Mouse (Mus musculus) MEL (cell line): ENCODE data around the gene Uso1. TPM values are rescaled to one million over a fixed set of nuclear protein-coding genes. Genes with fewer than 3 reads are reported as not detected.
"Not testable (repeated sequence)": the region's sequence is repeated elsewhere in the genome, so short reads cannot be mapped to it uniquely, and the experiment has no call there.

ENCODE experiments used
- DNase-seq: peaks from one replicate; pipeline ENCODE4 v3.0.0; 2011; ENCODE audit warnings: low read depth, low spot score
- H3K27ac ChIP-seq: 2 replicates; pipeline ENCODE4 v1.5.1; 2012; ENCODE audit warnings: low read depth, mild to moderate bottlenecking, control low read depth, low read length, moderate library complexity; ENCODE audit not compliant: control insufficient read depth
- H3K27me3 ChIP-seq, 2 experiments: fragments of 150-350 bp in 1 of 2; sonication (generic) in 1 of 2; 2 replicates each; pipeline ENCODE4 v1.6.1; 2012; ENCODE audit warnings: low read length in 2 of 2, mild to moderate bottlenecking in 2 of 2, improper control_type of control experiment in 1 of 2, moderate library complexity in 1 of 2; ENCODE audit not compliant: insufficient read depth in 2 of 2, control insufficient read depth in 1 of 2
- H3K36me3 ChIP-seq, 2 experiments: 2 replicates each; pipeline ENCODE4 v1.6.1; 2012 to 2014; ENCODE audit warnings: low read length in 2 of 2, improper control_type of control experiment in 1 of 2, inconsistent platforms in 1 of 2, mild to moderate bottlenecking in 1 of 2; ENCODE audit not compliant: insufficient read depth in 2 of 2, control insufficient read depth in 1 of 2
- H3K4me1 ChIP-seq, 2 experiments: fragments of 150-350 bp in 1 of 2; sonication (generic) in 1 of 2; 2 replicates each; pipeline ENCODE4 v1.6.1; 2012; ENCODE audit warnings: low read length in 2 of 2, improper control_type of control experiment in 1 of 2, mild to moderate bottlenecking in 1 of 2; ENCODE audit not compliant: insufficient read depth in 2 of 2, control insufficient read depth in 1 of 2
- H3K4me3 ChIP-seq, 2 experiments: fragments of 150-350 bp in 1 of 2; sonication (generic) in 1 of 2; 2 replicates each; pipeline ENCODE4 v1.5.1; 2012; ENCODE audit warnings: low read depth in 2 of 2, low read length in 2 of 2, mild to moderate bottlenecking in 2 of 2, moderate library complexity in 2 of 2, control low read depth in 1 of 2, improper control_type of control experiment in 1 of 2; ENCODE audit not compliant: control insufficient read depth in 1 of 2, insufficient read depth in 1 of 2
- H3K79me2 ChIP-seq: 2 replicates; pipeline ENCODE4 v1.6.1; 2012; ENCODE audit warnings: mild to moderate bottlenecking, low read length, moderate library complexity; ENCODE audit not compliant: control insufficient read depth, poor library complexity, insufficient read depth
- H3K9ac ChIP-seq: 2 replicates; pipeline ENCODE4 v1.6.1; 2012; ENCODE audit warnings: low read depth, mild to moderate bottlenecking, control low read depth, low read length, moderate library complexity; ENCODE audit not compliant: control insufficient read depth, poor library complexity, severe bottlenecking
- H3K9me3 ChIP-seq: fragments of 150-350 bp; sonication (generic); replicated peaks from 2 replicates; pipeline ENCODE4 v1.6.1; 2012; ENCODE audit warnings: mild to moderate bottlenecking, low read length, improper control_type of control experiment, moderate library complexity; ENCODE audit not compliant: insufficient read depth
- CTCF ChIP-seq, 3 experiments: IDR thresholded peaks in 2 of 3; conservative IDR thresholded peaks in 1 of 3; 2 replicates each; pipeline ENCODE4 v1.5.1; 2011 to 2012; ENCODE audit warnings: low read length in 3 of 3, low read depth in 2 of 3, mild to moderate bottlenecking in 2 of 3, improper control_type of control experiment in 1 of 3, inconsistent platforms in 1 of 3, mixed read lengths in 1 of 3, moderate library complexity in 1 of 3; ENCODE audit not compliant: control insufficient read depth in 1 of 3, insufficient read depth in 1 of 3, poor library complexity in 1 of 3, severe bottlenecking in 1 of 3
- EP300 ChIP-seq, 2 experiments: IDR thresholded peaks; 2 replicates each; pipeline ENCODE4 v1.6.1; 2011; ENCODE audit warnings: improper control_type of control experiment in 2 of 2, low read length in 2 of 2, low read depth in 1 of 2, mild to moderate bottlenecking in 1 of 2
- HCFC1 ChIP-seq: IDR thresholded peaks from 2 replicates; pipeline ENCODE4 v1.6.1; 2012; ENCODE audit warnings: low read depth, mild to moderate bottlenecking, inconsistent platforms, low read length, improper control_type of control experiment, moderate library complexity
- JUND ChIP-seq: IDR thresholded peaks from 2 replicates; pipeline ENCODE4 v1.6.1; 2011; ENCODE audit warnings: low read depth, mild to moderate bottlenecking, improper control_type of control experiment, low read length
- KAT2A ChIP-seq: conservative IDR thresholded peaks from 2 replicates; pipeline ENCODE4 v1.6.1; 2012; ENCODE audit warnings: low read depth, low read length, improper control_type of control experiment, inconsistent platforms
- MAFK ChIP-seq: IDR thresholded peaks from 2 replicates; pipeline ENCODE4 v1.6.1; 2011; ENCODE audit warnings: low read depth, mild to moderate bottlenecking, low read length, improper control_type of control experiment, borderline replicate concordance
- MAZ ChIP-seq: IDR thresholded peaks from 2 replicates; pipeline ENCODE4 v1.6.1; 2012; ENCODE audit warnings: low read depth, mild to moderate bottlenecking, inconsistent platforms, low read length, improper control_type of control experiment
- MXI1 ChIP-seq: IDR thresholded peaks from 2 replicates; pipeline ENCODE4 v1.6.1; 2011; ENCODE audit warnings: mild to moderate bottlenecking, low read depth, low read length, improper control_type of control experiment
- MYC ChIP-seq: IDR thresholded peaks from 2 replicates; pipeline ENCODE4 v1.6.1; 2011; ENCODE audit warnings: low read depth, mild to moderate bottlenecking, low read length, improper control_type of control experiment, moderate library complexity
- NELFE ChIP-seq: IDR thresholded peaks from 2 replicates; pipeline ENCODE4 v1.6.1; 2011; ENCODE audit warnings: low read depth, low read length, improper control_type of control experiment
- POLR2A ChIP-seq, 2 experiments: IDR thresholded peaks; 2 replicates each; pipeline ENCODE4 v1.6.1; 2011 to 2012; ENCODE audit warnings: low read length in 2 of 2, mild to moderate bottlenecking in 2 of 2, control low read depth in 1 of 2, improper control_type of control experiment in 1 of 2, low read depth in 1 of 2, moderate library complexity in 1 of 2; ENCODE audit not compliant: control insufficient read depth in 1 of 2, insufficient read depth in 1 of 2, poor library complexity in 1 of 2
- SMC3 ChIP-seq: IDR thresholded peaks from 2 replicates; pipeline ENCODE4 v1.6.1; 2011; ENCODE audit warnings: low read depth, low read length, improper control_type of control experiment
- TAL1 ChIP-seq: IDR thresholded peaks from 2 replicates; pipeline ENCODE4 v1.6.1; 2012; ENCODE audit warnings: mild to moderate bottlenecking, inconsistent platforms, low read length, moderate library complexity, mixed read lengths
- TBP ChIP-seq: IDR thresholded peaks from 2 replicates; pipeline ENCODE4 v1.8.0; 2011; ENCODE audit warnings: low read depth, low read length, improper control_type of control experiment
- USF2 ChIP-seq, 2 experiments: IDR thresholded peaks; 2 replicates each; pipeline ENCODE4 v1.6.1; 2011 to 2012; ENCODE audit warnings: improper control_type of control experiment in 2 of 2, low read length in 2 of 2, borderline replicate concordance in 1 of 2, inconsistent platforms in 1 of 2, low read depth in 1 of 2, mild to moderate bottlenecking in 1 of 2; ENCODE audit not compliant: insufficient read depth in 1 of 2
- ZNF384 ChIP-seq: IDR thresholded peaks from 2 replicates; pipeline ENCODE4 v1.6.1; 2012; ENCODE audit warnings: low read depth, mild to moderate bottlenecking, inconsistent platforms, low read length, improper control_type of control experiment
- polyA plus RNA-seq, 2 experiments: library from polyadenylated mRNA; stranded (reverse) in 1 of 2; unstranded in 1 of 2; fragments of >175 nt in 1 of 2; fragments of >200 nt in 1 of 2; gene quantifications; 2 replicates each; pipeline versions ENCODE4 v1.2.1 to v1.2.4; 2012; ENCODE audit warnings: low replicate concordance in 2 of 2, low read depth in 1 of 2; ENCODE audit not compliant: insufficient read length in 2 of 2, insufficient read depth in 1 of 2, missing spikeins in 1 of 2
- total RNA-seq: library from RNA; depleted of rRNA; stranded (reverse); fragments of 300-350 nt; gene quantifications from 2 replicates; pipeline ENCODE4 v1.2.3, GENCODE M21; 2012

The Uso1 gene
- total and polyA plus RNA-seq, 3 experiments: 22.1 to 69.1 (median 62.0) TPM

- TF ChIP-seq ZNF384 (peak; percentile 99), JUND (peak; percentile 58; the same call in 1 of the 2 replicates), TAL1 (no peak)
Measured at GRCm38 (mm10) chr5:92130040-92130682, 7.6 kb upstream of the Uso1 start (continued).

GRCm38 (mm10) chr5:92132127-92132526 lies 5.6 kb upstream of the Uso1 start:
- no peak overlapping the region for H3K27ac ChIP-seq
- H3K9ac ChIP-seq: no peak overlapping the region
- no peaks in the 10 kb centered on the region for H3K9me3 ChIP-seq
- H3K27me3 ChIP-seq: no peaks in the 10 kb centered on the region
- DNase-seq: peak; percentile 47
- H3K4me3 ChIP-seq: no peak overlapping the region
- TF ChIP-seq HCFC1: no peak
- peak; percentile 23 to 43 (median 38); a peak in 5 of 6 replicates for TF ChIP-seq CTCF (IDR thresholded peaks at IDR 0.05 in 2 of 3, conservative IDR thresholded peaks at IDR 0.05 in 1 of 3; ENCODE audit: control insufficient read depth in 1 of 3, insufficient read depth in 1 of 3, low read depth in 2 of 3, low read length in 3 of 3, poor library complexity in 1 of 3, severe bottlenecking in 1 of 3)
- TF ChIP-seq TAL1: no peak
- no peak for TF ChIP-seq EP300 (IDR thresholded peaks at IDR 0.05; ENCODE audit: low read depth in 1 of 2, low read length in 2 of 2)
- TF ChIP-seq MAFK: no peak
- TF ChIP-seq KAT2A: no peak
- TF ChIP-seq MAZ: no peak
- TF ChIP-seq, all 39 proteins: peak for 1
- peaks cover 14 to 30% of the 10 kb centered on the region in 2 experiments for H3K4me1 ChIP-seq
- H3K36me3 ChIP-seq: peaks cover 0 to 15% of the 10 kb centered on the region in 2 experiments; a peak in 2 of 4 replicates
- peaks cover 10% of the 10 kb centered on the region for H3K79me2 ChIP-seq

GRCm38 (mm10) chr5:92133006-92133405 lies 4.7 kb upstream of the Uso1 start:
- H3K4me1 ChIP-seq: peaks cover 11 to 24% of the 10 kb centered on the region in 2 experiments; a peak in 3 of 4 replicates
- not testable (repeated sequence) for H3K79me2 ChIP-seq, H3K36me3 ChIP-seq, H3K9me3 ChIP-seq, H3K27me3 ChIP-seq, DNase-seq, H3K4me3 ChIP-seq, H3K9ac ChIP-seq, H3K27ac ChIP-seq

- H3K36me3 ChIP-seq: peaks cover 0 to 11% of the 10 kb centered on the region in 2 experiments; a peak in 2 of 4 replicates
- peaks cover 20% of the 10 kb centered on the region for H3K79me2 ChIP-seq
Measured at GRCm38 (mm10) chr5:92134934-92135333, 2.8 kb upstream of the Uso1 start.

More at GRCm38 (mm10) chr5:92134934-92135333, 2.8 kb upstream of the Uso1 start:
- Histone ChIP-seq H3K4me1 (peaks cover 11 to 22% of the 10 kb centered on the region in 2 experiments; a peak in 3 of 4 replicates), H3K9me3 (no peaks in the 10 kb centered on the region), H3K27me3 (no peaks in the 10 kb centered on the region), H3K9ac (no peak overlapping the region), H3K4me3 (no peak overlapping the region), H3K27ac (no peak overlapping the region)
- DNase-seq: peak; percentile 29
- TF ChIP-seq MAZ: no peak
- no peak for TF ChIP-seq TAL1
- no peak for TF ChIP-seq JUND
- no peak for TF ChIP-seq USF2 (IDR thresholded peaks at IDR 0.05; ENCODE audit: borderline replicate concordance in 1 of 2, insufficient read depth in 1 of 2, low read depth in 1 of 2, low read length in 2 of 2)
- TF ChIP-seq SMC3: peak; percentile 28
- TF ChIP-seq MYC: no peak
- peak; percentile 97 for TF ChIP-seq TBP
- TF ChIP-seq NELFE: no peak
- no peak for TF ChIP-seq POLR2A (IDR thresholded peaks at IDR 0.05; ENCODE audit: control insufficient read depth in 1 of 2, insufficient read depth in 1 of 2, low read depth in 1 of 2, low read length in 2 of 2, poor library complexity in 1 of 2)
- peak in 1 of 3 experiments; percentile 24; a peak in 2 of 6 replicates for TF ChIP-seq CTCF (IDR thresholded peaks at IDR 0.05 in 2 of 3, conservative IDR thresholded peaks at IDR 0.05 in 1 of 3; ENCODE audit: control insufficient read depth in 1 of 3, insufficient read depth in 1 of 3, low read depth in 2 of 3, low read length in 3 of 3, poor library complexity in 1 of 3, severe bottlenecking in 1 of 3)
- TF ChIP-seq MXI1: no peak
- no peak for TF ChIP-seq EP300 (IDR thresholded peaks at IDR 0.05; ENCODE audit: low read depth in 1 of 2, low read length in 2 of 2)
